Mouse (Mus musculus) MEL (cell line): ENCODE measurements around the gene Fam69a. TPM values are rescaled to one million over a fixed set of nuclear protein-coding genes. Genes with fewer than 3 reads are reported as not detected.

ENCODE experiments used
- DNase-seq: peaks from one replicate; pipeline ENCODE4 v3.0.0; 2011; ENCODE audit warnings: low read depth, low spot score
- H3K27ac ChIP-seq: 2 replicates; pipeline ENCODE4 v1.5.1; 2012; ENCODE audit warnings: low read depth, mild to moderate bottlenecking, control low read depth, low read length, moderate library complexity; ENCODE audit not compliant: control insufficient read depth
- H3K27me3 ChIP-seq, 2 experiments: fragments of 150-350 bp in 1 of 2; sonication (generic) in 1 of 2; 2 replicates each; pipeline ENCODE4 v1.6.1; 2012; ENCODE audit warnings: low read length in 2 of 2, mild to moderate bottlenecking in 2 of 2, improper control_type of control experiment in 1 of 2, moderate library complexity in 1 of 2; ENCODE audit not compliant: insufficient read depth in 2 of 2, control insufficient read depth in 1 of 2
- H3K36me3 ChIP-seq, 2 experiments: 2 replicates each; pipeline ENCODE4 v1.6.1; 2012 to 2014; ENCODE audit warnings: low read length in 2 of 2, improper control_type of control experiment in 1 of 2, inconsistent platforms in 1 of 2, mild to moderate bottlenecking in 1 of 2; ENCODE audit not compliant: insufficient read depth in 2 of 2, control insufficient read depth in 1 of 2
- H3K4me1 ChIP-seq, 2 experiments: fragments of 150-350 bp in 1 of 2; sonication (generic) in 1 of 2; 2 replicates each; pipeline ENCODE4 v1.6.1; 2012; ENCODE audit warnings: low read length in 2 of 2, improper control_type of control experiment in 1 of 2, mild to moderate bottlenecking in 1 of 2; ENCODE audit not compliant: insufficient read depth in 2 of 2, control insufficient read depth in 1 of 2
- H3K4me3 ChIP-seq, 2 experiments: fragments of 150-350 bp in 1 of 2; sonication (generic) in 1 of 2; 2 replicates each; pipeline ENCODE4 v1.5.1; 2012; ENCODE audit warnings: low read depth in 2 of 2, low read length in 2 of 2, mild to moderate bottlenecking in 2 of 2, moderate library complexity in 2 of 2, control low read depth in 1 of 2, improper control_type of control experiment in 1 of 2; ENCODE audit not compliant: control insufficient read depth in 1 of 2, insufficient read depth in 1 of 2
- H3K79me2 ChIP-seq: 2 replicates; pipeline ENCODE4 v1.6.1; 2012; ENCODE audit warnings: mild to moderate bottlenecking, low read length, moderate library complexity; ENCODE audit not compliant: control insufficient read depth, poor library complexity, insufficient read depth
- H3K9ac ChIP-seq: 2 replicates; pipeline ENCODE4 v1.6.1; 2012; ENCODE audit warnings: low read depth, mild to moderate bottlenecking, control low read depth, low read length, moderate library complexity; ENCODE audit not compliant: control insufficient read depth, poor library complexity, severe bottlenecking
- H3K9me3 ChIP-seq: fragments of 150-350 bp; sonication (generic); replicated peaks from 2 replicates; pipeline ENCODE4 v1.6.1; 2012; ENCODE audit warnings: mild to moderate bottlenecking, low read length, improper control_type of control experiment, moderate library complexity; ENCODE audit not compliant: insufficient read depth
- BHLHE40 ChIP-seq: IDR thresholded peaks from 2 replicates; pipeline ENCODE4 v1.6.1; 2012; ENCODE audit warnings: low read depth, mild to moderate bottlenecking, inconsistent platforms, low read length, improper control_type of control experiment, borderline replicate concordance
- CHD1 ChIP-seq: IDR thresholded peaks from 2 replicates; pipeline ENCODE4 v1.6.1; 2012; ENCODE audit warnings: low read depth, mild to moderate bottlenecking, inconsistent platforms, low read length, improper control_type of control experiment
- ELF1 ChIP-seq: IDR thresholded peaks from 2 replicates; pipeline ENCODE4 v1.6.1; 2014; ENCODE audit warnings: low read depth, mild to moderate bottlenecking, inconsistent platforms, low read length, improper control_type of control experiment, moderate library complexity
- ETS1 ChIP-seq: IDR thresholded peaks from 2 replicates; pipeline ENCODE4 v1.6.1; 2012; ENCODE audit warnings: low read depth, mild to moderate bottlenecking, inconsistent platforms, low read length, improper control_type of control experiment, moderate library complexity
- GATA1 ChIP-seq: IDR thresholded peaks from 2 replicates; pipeline ENCODE4 v1.6.1; 2011; ENCODE audit warnings: low read depth, low read length, improper control_type of control experiment
- POLR2AphosphoS2 ChIP-seq: IDR thresholded peaks from 2 replicates; pipeline ENCODE4 v1.6.1; 2011; ENCODE audit warnings: low read length, improper control_type of control experiment
- TAL1 ChIP-seq: IDR thresholded peaks from 2 replicates; pipeline ENCODE4 v1.6.1; 2012; ENCODE audit warnings: mild to moderate bottlenecking, inconsistent platforms, low read length, moderate library complexity, mixed read lengths
- TCF12 ChIP-seq: IDR thresholded peaks from 2 replicates; pipeline ENCODE4 v1.6.1; 2014; ENCODE audit warnings: low read depth, mild to moderate bottlenecking, inconsistent platforms, low read length, improper control_type of control experiment, moderate library complexity
- UBTF ChIP-seq: IDR thresholded peaks from 2 replicates; pipeline ENCODE4 v1.6.1; 2012; ENCODE audit warnings: low read depth, mild to moderate bottlenecking, inconsistent platforms, low read length, improper control_type of control experiment, moderate library complexity, borderline replicate concordance; ENCODE audit not compliant: insufficient read depth
- ZNF384 ChIP-seq: IDR thresholded peaks from 2 replicates; pipeline ENCODE4 v1.6.1; 2012; ENCODE audit warnings: low read depth, mild to moderate bottlenecking, inconsistent platforms, low read length, improper control_type of control experiment
- polyA plus RNA-seq, 2 experiments: library from polyadenylated mRNA; stranded (reverse) in 1 of 2; unstranded in 1 of 2; fragments of >175 nt in 1 of 2; fragments of >200 nt in 1 of 2; gene quantifications; 2 replicates each; pipeline versions ENCODE4 v1.2.1 to v1.2.4; 2012; ENCODE audit warnings: low replicate concordance in 2 of 2, low read depth in 1 of 2; ENCODE audit not compliant: insufficient read length in 2 of 2, insufficient read depth in 1 of 2, missing spikeins in 1 of 2
- total RNA-seq: library from RNA; depleted of rRNA; stranded (reverse); fragments of 300-350 nt; gene quantifications from 2 replicates; pipeline ENCODE4 v1.2.3, GENCODE M21; 2012

Gene Fam69a
- total and polyA plus RNA-seq, 3 experiments: 8.5 to 10.6 TPM; not detected in 1

DNA sequence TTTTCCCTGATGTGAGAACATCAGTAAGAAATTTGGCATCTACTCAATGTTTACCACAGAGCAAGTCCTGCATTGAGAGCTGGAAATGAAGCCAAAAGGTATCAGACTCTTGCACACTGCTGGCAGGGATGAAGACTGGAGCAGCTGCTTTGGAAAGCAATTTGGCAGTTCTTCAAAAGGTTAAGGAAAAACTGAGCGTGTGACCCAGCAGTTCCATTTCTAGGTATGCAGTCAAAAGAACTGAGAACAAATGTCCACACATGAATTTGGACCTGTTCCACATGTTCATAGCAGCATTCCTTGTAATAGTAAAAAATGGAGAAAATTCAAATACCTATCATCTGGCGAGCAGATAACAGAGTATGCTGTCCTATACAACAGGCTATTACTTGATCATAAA lies 39.3 kb downstream of the Fam69a start:
- peaks cover 1 to 16% of the 10 kb centered on the region in 2 experiments; a peak in 3 of 4 replicates for H3K36me3 ChIP-seq

GRCm38 (mm10) chr5:107946475-107946874 lies 40.4 kb downstream of the Fam69a start:
- H3K36me3 ChIP-seq: peaks cover 0 to 13% of the 10 kb centered on the region in 2 experiments; a peak in 2 of 4 replicates
- no peak for TF ChIP-seq ELF1
- TF ChIP-seq BHLHE40: no peak
- TF ChIP-seq ZNF384: no peak
- no peak for TF ChIP-seq GATA1
- TF ChIP-seq, all 39 proteins: peak for 0
- H3K4me3 ChIP-seq: no peak overlapping the region
- peaks cover 14 to 36% of the 10 kb centered on the region in 2 experiments for H3K4me1 ChIP-seq
- no peak for DNase-seq
- H3K9me3 ChIP-seq: no peaks in the 10 kb centered on the region
- H3K27me3 ChIP-seq: no peaks in the 10 kb centered on the region
- H3K79me2 ChIP-seq: no peaks in the 10 kb centered on the region
- H3K27ac ChIP-seq: no peak overlapping the region
- no peak overlapping the region for H3K9ac ChIP-seq

More for the DNA sequence above, 39.3 kb downstream of the Fam69a start:
- H3K9ac ChIP-seq: no peak overlapping the region
- H3K27ac ChIP-seq: no peak overlapping the region
- TF ChIP-seq TCF12: peak; percentile 36; the same call in 1 of the 2 replicates
- TF ChIP-seq POLR2AphosphoS2: no peak
- peak; percentile 71; the same call in 1 of the 2 replicates for TF ChIP-seq ETS1
- TF ChIP-seq, all 39 proteins: peak for 2
- no peaks in the 10 kb centered on the region; the same call in 1 of the 2 replicates for H3K9me3 ChIP-seq
- peaks cover 16 to 35% of the 10 kb centered on the region in 2 experiments for H3K4me1 ChIP-seq
- no peak overlapping the region for H3K4me3 ChIP-seq
- no peaks in the 10 kb centered on the region for H3K27me3 ChIP-seq
- no peak for DNase-seq
- H3K79me2 ChIP-seq: peaks cover under 1% of the 10 kb centered on the region; the same call in 1 of the 2 replicates

GRCm38 (mm10) chr5:107943526-107943925 lies 43.4 kb downstream of the Fam69a start:
- no peaks in the 10 kb centered on the region for H3K27me3 ChIP-seq
- no peak overlapping the region for H3K4me3 ChIP-seq
- H3K27ac ChIP-seq: no peak overlapping the region
- TF ChIP-seq TAL1 (no peak), CHD1 (no peak), UBTF (no peak)
- peaks cover 16 to 32% of the 10 kb centered on the region in 2 experiments for H3K4me1 ChIP-seq
- H3K9ac ChIP-seq: no peak overlapping the region
- H3K36me3 ChIP-seq: peaks cover 0 to 8% of the 10 kb centered on the region in 2 experiments; a peak in 2 of 4 replicates
- H3K79me2 ChIP-seq: no peaks in the 10 kb centered on the region
- H3K9me3 ChIP-seq: no peaks in the 10 kb centered on the region
- no peak for DNase-seq
